Mouse (Mus musculus) B cell, adult 62 days (primary cell): ENCODE measurements around the gene Lsm4. TPM values are rescaled to one million over a fixed set of nuclear protein-coding genes. Genes with fewer than 3 reads are reported as not detected.

ENCODE experiments used
- total RNA-seq: library from RNA; stranded (reverse); gene quantifications from 4 replicates; pipeline ENCODE4 v1.2.4, GENCODE M21; 2023

The Lsm4 gene
- total RNA-seq, result 121 to 135 TPM (median 129 TPM) in 4 replicates

GRCm38 (mm10) chr8:70673079-70673856 is at the start of gene Lsm4:
Gene Lsm4 (plus strand): TSS chr8:70673248.

GRCm38 (mm10) chr8:70632346-70632892 is 40.6 kb upstream of the Lsm4 start, which contains the start of gene Gdf15:
Gene Gdf15 (minus strand): TSS chr8:70632456.

GRCm38 (mm10) chr8:70660273-70660725 is 12.7 kb upstream of the Lsm4 start, which contains the start of gene Pgpep1:
Gene Pgpep1 (minus strand): TSS chr8:70660388.

GRCm38 (mm10) chr8:70698310-70699109 is 25.5 kb downstream of the Lsm4 start, which contains the start of gene Jund:
Gene Jund (plus strand): TSS chr8:70698949.

GRCm38 (mm10) chr8:70703287-70703686 is 30.2 kb downstream of the Lsm4 start, which contains the start of gene Iqcn:
Gene Iqcn (plus strand): TSS chr8:70703457.

GRCm38 (mm10) chr8:70718297-70718696 is 45.2 kb downstream of the Lsm4 start, which contains the start of gene Gm3336:
Gene Gm3336 (plus strand): TSS chr8:70718543.

GRCm38 (mm10) chr8:70723486-70724210 is 50.6 kb downstream of the Lsm4 start, which contains the start of gene Pde4c:
Gene Pde4c (plus strand): TSS chr8:70723720.

Other genes with a start within 250 kb of the Lsm4 start
- 16.1 to 28.0 TPM (median 24.1 TPM) in 4 replicates for gene Crtc1, start 233.7 kb upstream of the Lsm4 start, total RNA-seq
- gene Klhl26, start 196.3 kb upstream of the Lsm4 start, total RNA-seq, result 8.4 to 10.1 TPM (median 8.6 TPM) in 4 replicates
- gene Tmem59l, start 185.9 kb upstream of the Lsm4 start, total RNA-seq, result not detected in 4 replicates
- 1.2 to 2.5 TPM (median 2.0 TPM) in 3 of 4 replicates, not detected in the other for gene Crlf1, start 180.1 kb upstream of the Lsm4 start, total RNA-seq
- gene Rex1bd, start 166.5 kb upstream of the Lsm4 start, total RNA-seq, result 33.3 to 46.0 TPM (median 38.6 TPM) in 4 replicates
- 2,835 to 2,861 TPM (median 2,853 TPM) in 4 replicates for gene Uba52, start 162.4 kb upstream of the Lsm4 start, total RNA-seq
- 231 to 253 TPM (median 245 TPM) in 4 replicates for gene Fkbp8, start 145.5 kb upstream of the Lsm4 start, total RNA-seq
- 53.7 to 70.3 TPM (median 60.4 TPM) in 4 replicates for gene Kxd1, start 145.3 kb upstream of the Lsm4 start, total RNA-seq
- 26.1 to 31.6 TPM (median 29.4 TPM) in 4 replicates for gene Ell, start 133.8 kb upstream of the Lsm4 start, total RNA-seq
- gene Isyna1, start 78.9 kb upstream of the Lsm4 start, total RNA-seq, result 101 to 107 TPM (median 103 TPM) in 4 replicates
- gene Ssbp4, start 64.4 kb upstream of the Lsm4 start, total RNA-seq, result 64.4 to 94.1 TPM (median 74.8 TPM) in 4 replicates
- 5.1 to 10.7 TPM (median 6.9 TPM) in 4 replicates for gene Lrrc25, start 57.1 kb upstream of the Lsm4 start, total RNA-seq
- gene Gdf15, start 40.8 kb upstream of the Lsm4 start, total RNA-seq, result not detected in 4 replicates
- 11.2 to 14.7 TPM (median 12.6 TPM) in 4 replicates for gene Pgpep1, start 12.9 kb upstream of the Lsm4 start, total RNA-seq
- 2,399 to 2,837 TPM (median 2,594 TPM) in 4 replicates for gene Jund, start 25.7 kb downstream of the Lsm4 start, total RNA-seq
- gene Iqcn, start 30.2 kb downstream of the Lsm4 start, total RNA-seq, result 49.7 to 55.4 TPM (median 53.1 TPM) in 4 replicates
- 0.69 to 1.2 TPM in 2 of 4 replicates, not detected in the others for gene Gm3336, start 45.3 kb downstream of the Lsm4 start, total RNA-seq
- gene Pde4c, start 50.5 kb downstream of the Lsm4 start, total RNA-seq, result 1.8 to 3.5 TPM (median 2.8 TPM) in 4 replicates
- 8.0 to 10.4 TPM (median 9.2 TPM) in 4 replicates for gene Rab3a, start 81.4 kb downstream of the Lsm4 start, total RNA-seq
- 24.6 to 27.8 TPM (median 26.5 TPM) in 4 replicates for gene Mpv17l2, start 87.7 kb downstream of the Lsm4 start, total RNA-seq
- 23.5 to 27.1 TPM (median 25.3 TPM) in 4 replicates for gene Pik3r2, start 103.5 kb downstream of the Lsm4 start, total RNA-seq
- 209 to 221 TPM (median 216 TPM) in 4 replicates for gene Mast3, start 131.8 kb downstream of the Lsm4 start, total RNA-seq
- 0.92 to 2.6 TPM (median 1.1 TPM) in 4 replicates for gene Il12rb1, start 135.2 kb downstream of the Lsm4 start, total RNA-seq
- gene Arrdc2, start 166.5 kb downstream of the Lsm4 start, total RNA-seq, result 21.4 to 33.4 TPM (median 25.9 TPM) in 4 replicates
- gene Kcnn1, start 190.0 kb downstream of the Lsm4 start, total RNA-seq, result not detected in 4 replicates
- gene Ccdc124, start 200.7 kb downstream of the Lsm4 start, total RNA-seq, result 36.5 to 40.5 TPM (median 38.0 TPM) in 4 replicates
- gene Slc5a5, start 219.5 kb downstream of the Lsm4 start, total RNA-seq, result not detected in 4 replicates
- 3,962 to 4,239 TPM (median 4,050 TPM) in 4 replicates for gene Rpl18a, start 224.2 kb downstream of the Lsm4 start, total RNA-seq
- 57.0 to 65.6 TPM (median 61.2 TPM) in 4 replicates for gene Map1s, start 232.7 kb downstream of the Lsm4 start, total RNA-seq